Comparison of ENCODE assay signal across 12 mouse cellular contexts in the genomic region with DNA sequence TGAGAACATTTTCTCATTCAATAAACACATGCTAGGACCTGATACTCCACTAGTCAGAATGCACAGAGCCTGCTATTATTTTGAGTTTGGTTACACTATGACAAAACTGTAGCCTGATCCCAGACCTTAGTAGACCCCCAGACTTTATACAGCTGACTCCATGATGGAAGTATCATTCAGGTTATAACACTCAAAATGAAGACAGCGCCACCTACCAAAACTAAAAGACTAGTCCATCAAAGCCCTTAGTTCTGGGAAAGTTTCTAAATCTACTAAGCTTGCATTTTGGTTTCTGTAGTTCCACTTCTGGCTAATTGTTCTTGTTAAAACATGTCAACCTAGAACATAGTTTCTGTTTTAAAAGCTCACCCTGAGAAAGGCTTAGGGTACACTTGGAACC. TPM values are rescaled to one million over a fixed set of nuclear protein-coding genes. Genes with fewer than 3 reads are reported as not detected.
DNase-seq lines count a peak whose midpoint lies in the region; ATAC-seq lines count a peak whose summit lies in the region.
"Had no signal": no experiment of that assay in that cellular context is flagged by ENCODE, and none has a peak within 500 bp of the region (broad histone marks: within the 10 kb centered on the region; RNA-seq: fewer than 3 reads in every experiment).

No protein-coding gene starts in this region.

- WGBS in heart, embryonic 13.5 days, result 63% methylated on average over 1 of the region's 1 CpGs
- 58% methylated on average over 1 of the region's 1 CpGs for WGBS in embryonic facial prominence, embryonic 15.5 days
- 61% methylated on average over 1 of the region's 1 CpGs for WGBS in liver, embryonic 15.5 days (ENCODE audit: insufficient replicate concordance)

- H3K36me3 ChIP-seq in heart, embryonic 13.5 days, result no peaks in the 10 kb centered on the region
- no peaks in the 10 kb centered on the region for H3K36me3 ChIP-seq in embryonic facial prominence, embryonic 15.5 days
- H3K36me3 ChIP-seq in liver, embryonic 15.5 days (replicated peaks), result no peaks in the 10 kb centered on the region

- no peaks in the 10 kb centered on the region for H3K27me3 ChIP-seq in heart, embryonic 13.5 days (replicated peaks)
- H3K27me3 ChIP-seq in embryonic facial prominence, embryonic 15.5 days, result no peaks in the 10 kb centered on the region
- H3K27me3 ChIP-seq in liver, embryonic 15.5 days, result no peaks in the 10 kb centered on the region
- H3K27me3 ChIP-seq: Patski had no signal

- no peak overlapping the region for H3K4me3 ChIP-seq in heart, embryonic 13.5 days
- H3K4me3 ChIP-seq in embryonic facial prominence, embryonic 15.5 days (replicated peaks), result peak overlapping the region; percentile 60; the same call in 1 of the 2 replicates
- H3K4me3 ChIP-seq in liver, embryonic 15.5 days (replicated peaks), result no peak overlapping the region

- H3K27ac ChIP-seq in heart, embryonic 13.5 days (replicated peaks), result no peak overlapping the region; the same call in 1 of the 2 replicates
- no peak overlapping the region for H3K27ac ChIP-seq in embryonic facial prominence, embryonic 15.5 days (replicated peaks)
- no peak overlapping the region for H3K27ac ChIP-seq in liver, embryonic 15.5 days (replicated peaks)

- no peaks in the 10 kb centered on the region for H3K9me3 ChIP-seq in heart, embryonic 13.5 days
- no peaks in the 10 kb centered on the region for H3K9me3 ChIP-seq in embryonic facial prominence, embryonic 15.5 days (replicated peaks)
- H3K9me3 ChIP-seq in liver, embryonic 15.5 days (replicated peaks), result no peaks in the 10 kb centered on the region

- H3K9ac ChIP-seq in heart, embryonic 13.5 days, result no peak overlapping the region
- H3K9ac ChIP-seq in embryonic facial prominence, embryonic 15.5 days, result no peak overlapping the region
- H3K9ac ChIP-seq in liver, embryonic 15.5 days, result no peak overlapping the region

- peaks cover 7% of the 10 kb centered on the region for H3K4me1 ChIP-seq in heart, embryonic 13.5 days
- 0 out of 2 replicates have a peak, but pooled peaks cover 4% of the 10 kb centered on the region for H3K4me1 ChIP-seq in embryonic facial prominence, embryonic 15.5 days
- no peaks in the 10 kb centered on the region for H3K4me1 ChIP-seq in liver, embryonic 15.5 days (replicated peaks)

- peak overlapping the region; percentile 72 for H3K4me2 ChIP-seq in heart, embryonic 13.5 days
- H3K4me2 ChIP-seq in embryonic facial prominence, embryonic 15.5 days (replicated peaks), result peak overlapping the region; percentile 54; the same call in 1 of the 2 replicates
- peak overlapping the region; percentile 68 for H3K4me2 ChIP-seq in liver, embryonic 15.5 days

- DNase-seq in heart, adult 11 months, result no peak
- DNase-seq in A20 (ENCODE audit: low read depth, low spot score), result peak; percentile 48
- DNase-seq in gastrocnemius, postnatal 10 days, result no peak
- DNase-seq in spleen, adult 18-20 months, result no peak
- no peak for DNase-seq in frontal cortex, postnatal 10 days (ENCODE audit: low spot score in 2 of 2)
- DNase-seq: cerebellum, adult 9-10 months had no signal

- no peak for ATAC-seq in heart, embryonic 13.5 days (ENCODE audit: extremely low read depth, insufficient number of reproducible peaks, low FRiP score, low TSS enrichment)
- no peak for ATAC-seq in embryonic facial prominence, embryonic 15.5 days (ENCODE audit: insufficient number of reproducible peaks, low FRiP score, low TSS enrichment, low read depth)
- no peak for ATAC-seq in liver, embryonic 15.5 days (ENCODE audit: insufficient read depth)

RNA-seq across cellular contexts. Expression of gene Prkx, which starts 0.8 kb away (rescaled TPM):
- polyA plus RNA-seq in heart, embryonic 13.5 days (2015; fragmentation: Nextera tagmentation; extraction: Ambion mirVana), result 10.3 and 10.9 TPM in 2 replicates
- 14.8 and 17.1 TPM in 2 replicates for polyA plus RNA-seq in embryonic facial prominence, embryonic 15.5 days (2015; fragmentation: Nextera tagmentation; extraction: Ambion mirVana)
- polyA plus RNA-seq in liver, embryonic 15.5 days (2015; fragmentation: Nextera tagmentation; extraction: Ambion mirVana), result 1.8 and 2.0 TPM in 2 replicates
- total RNA-seq in gastrocnemius, postnatal 10 days (2021), result 1 to 10 TPM; 4.7 to 5.5 TPM

RNA-seq across cellular contexts. Expression of gene Pbsn, which starts 56.5 kb away (rescaled TPM):
- polyA plus RNA-seq in heart, embryonic 13.5 days (2015; fragmentation: Nextera tagmentation; extraction: Ambion mirVana), result not detected in 2 replicates
- not detected in 2 replicates for polyA plus RNA-seq in embryonic facial prominence, embryonic 15.5 days (2015; fragmentation: Nextera tagmentation; extraction: Ambion mirVana)
- polyA plus RNA-seq in liver, embryonic 15.5 days (2015; fragmentation: Nextera tagmentation; extraction: Ambion mirVana), result not detected in 2 replicates
- total RNA-seq in gastrocnemius, postnatal 10 days (2021), result not detected
- total RNA-seq: gastrocnemius, adult 18-20 months; left cerebral cortex, adult 2 months had no signal
- polyA plus RNA-seq: Patski had no signal
